Mouse (Mus musculus): Measurements from ENCODE around the gene Lrrc71. TPM values are rescaled to one million over a fixed set of nuclear protein-coding genes. Genes with fewer than 3 reads are reported as not detected.
A peak's percentile ranks its signal among the peaks of the same experiment; 100 is the strongest.

Lrrc71 gene
- 0.54 and 1.5 TPM in 2 replicates for total RNA-seq (2014; rRNA removed; ENCODE audit: low replicate concordance)
- polyA plus RNA-seq (2015; fragmentation: Nextera tagmentation; extraction: Ambion mirVana) = 0.12 and 0.38 TPM in 2 replicates

GRCm38 (mm10) chr3:87748431-87748830 lies at the start of gene Lrrc71:
Gene Lrrc71 (minus strand): TSS chr3:87748625.
- Histone ChIP-seq H3K36me3 (replicated peaks; ENCODE audit: control insufficient read depth, insufficient read depth, low read length) (0 out of 2 replicates have a peak, but pooled peaks cover 11% of the 10 kb centered on the region), H3K9me3 (replicated peaks; ENCODE audit: control insufficient read depth, low read length) (no peaks in the 10 kb centered on the region), H3K27ac (ENCODE audit: low read depth) (no peak within 1 kb of the TSS), H3K4me3 (ENCODE audit: low read depth, low read length) (no peak within 1 kb of the TSS), H3K4me1 (ENCODE audit: control insufficient read depth, insufficient read depth) (no peaks in the 10 kb centered on the region), H3K9ac (replicated peaks; ENCODE audit: low read depth, low read length) (no peak within 1 kb of the TSS), H3K4me2 (ENCODE audit: low read depth, low read length) (no peak within 1 kb of the TSS), H3K27me3 (ENCODE audit: control insufficient read depth, insufficient read depth, low read length) (peaks cover 5% of the 10 kb centered on the region; the same call in 1 of the 2 replicates)
- WGBS = 34% methylated on average over 13 of the region's 13 CpGs
- 0 out of 2 replicates have a peak, but pooled peaks have one; percentile 27 for ATAC-seq (ENCODE audit: insufficient read depth, low read depth)
- no peak for TF ChIP-seq EP300 (IDR thresholded peaks at IDR 0.05; ENCODE audit: low read depth)
- no peak for TF ChIP-seq CTCF (IDR thresholded peaks at IDR 0.05; ENCODE audit: low read depth)
- DNase-seq (ENCODE audit: low spot score) = no peak

GRCm38 (mm10) chr3:87796736-87797334 lies 48.4 kb upstream of the Lrrc71 start, which contains the start of gene Insrr:
Gene Insrr (plus strand): TSS chr3:87796951.
- Histone ChIP-seq H3K9me3 (replicated peaks; ENCODE audit: control insufficient read depth, low read length) (no peaks in the 10 kb centered on the region), H3K36me3 (replicated peaks; ENCODE audit: control insufficient read depth, insufficient read depth, low read length) (no peaks in the 10 kb centered on the region), H3K4me1 (ENCODE audit: control insufficient read depth, insufficient read depth) (no peaks in the 10 kb centered on the region; the same call in 1 of the 2 replicates), H3K4me2 (ENCODE audit: low read depth, low read length) (peak within 1 kb of the TSS; percentile 50), H3K27me3 (ENCODE audit: control insufficient read depth, insufficient read depth, low read length) (peaks cover 100% of the 10 kb centered on the region), H3K9ac (replicated peaks; ENCODE audit: low read depth, low read length) (no peak within 1 kb of the TSS), H3K27ac (ENCODE audit: low read depth) (no peak within 1 kb of the TSS), H3K4me3 (ENCODE audit: low read depth, low read length) (peak within 1 kb of the TSS; percentile 26)
- ATAC-seq (ENCODE audit: insufficient read depth, low read depth) (no peak; the same call in 1 of the 2 replicates), DNase-seq (ENCODE audit: low spot score) (no peak)
- WGBS = under 1% methylated on average over 27 of the region's 29 CpGs
- TF ChIP-seq CTCF (IDR thresholded peaks at IDR 0.05; ENCODE audit: low read depth) = no peak
- TF ChIP-seq EP300 (IDR thresholded peaks at IDR 0.05; ENCODE audit: low read depth) = no peak

GRCm38 (mm10) chr3:87795336-87796277 lies 47.2 kb upstream of the Lrrc71 start:
- Histone ChIP-seq H3K9me3 (replicated peaks; ENCODE audit: control insufficient read depth, low read length) (no peaks in the 10 kb centered on the region), H3K36me3 (replicated peaks; ENCODE audit: control insufficient read depth, insufficient read depth, low read length) (no peaks in the 10 kb centered on the region), H3K4me1 (ENCODE audit: control insufficient read depth, insufficient read depth) (no peaks in the 10 kb centered on the region; the same call in 1 of the 2 replicates), H3K9ac (replicated peaks; ENCODE audit: low read depth, low read length) (no peak overlapping the region), H3K27me3 (ENCODE audit: control insufficient read depth, insufficient read depth, low read length) (peaks cover 100% of the 10 kb centered on the region), H3K27ac (ENCODE audit: low read depth) (no peak overlapping the region), H3K4me2 (ENCODE audit: low read depth, low read length) (peak overlapping the region; percentile 34), H3K4me3 (ENCODE audit: low read depth, low read length) (peak overlapping the region; percentile 26)
- 16% methylated on average over 33 of the region's 33 CpGs for WGBS
- ATAC-seq (ENCODE audit: insufficient read depth, low read depth) (0 out of 2 replicates have a peak, but pooled peaks have one; percentile 18), DNase-seq (ENCODE audit: low spot score) (peak; percentile 65)
- TF ChIP-seq CTCF (IDR thresholded peaks at IDR 0.05; ENCODE audit: low read depth) = peak; percentile 72
- TF ChIP-seq EP300 (IDR thresholded peaks at IDR 0.05; ENCODE audit: low read depth) = no peak

GRCm38 (mm10) chr3:87794922-87795325 lies 46.5 kb upstream of the Lrrc71 start, which contains the start of gene Ntrk1:
Gene Ntrk1 (minus strand): TSS chr3:87795162.
- TF ChIP-seq EP300 (IDR thresholded peaks at IDR 0.05; ENCODE audit: low read depth) = no peak
- no peak for TF ChIP-seq CTCF (IDR thresholded peaks at IDR 0.05; ENCODE audit: low read depth)
- 1% methylated on average over 41 of the region's 47 CpGs for WGBS
- peak; percentile 40 for ATAC-seq (ENCODE audit: insufficient read depth, low read depth)

GRCm38 (mm10) chr3:87789768-87790167 lies 41.3 kb upstream of the Lrrc71 start:
- no peak for DNase-seq (ENCODE audit: low spot score)
- no peak for ATAC-seq (ENCODE audit: insufficient read depth, low read depth)
- no peaks in the 10 kb centered on the region for H3K36me3 ChIP-seq (replicated peaks; ENCODE audit: control insufficient read depth, insufficient read depth, low read length)
- peaks cover 61% of the 10 kb centered on the region for H3K27me3 ChIP-seq (ENCODE audit: control insufficient read depth, insufficient read depth, low read length)
- H3K27ac ChIP-seq (ENCODE audit: low read depth) = no peak overlapping the region
- no peaks in the 10 kb centered on the region for H3K9me3 ChIP-seq (replicated peaks; ENCODE audit: control insufficient read depth, low read length)
- 32% methylated on average over 5 of the region's 5 CpGs for WGBS
- TF ChIP-seq EP300 (IDR thresholded peaks at IDR 0.05; ENCODE audit: low read depth) = no peak
- no peak for TF ChIP-seq CTCF (IDR thresholded peaks at IDR 0.05; ENCODE audit: low read depth)
- no peak overlapping the region for H3K4me2 ChIP-seq (ENCODE audit: low read depth, low read length)
- peaks cover 8% of the 10 kb centered on the region; the same call in 1 of the 2 replicates for H3K4me1 ChIP-seq (ENCODE audit: control insufficient read depth, insufficient read depth)
- H3K4me3 ChIP-seq (ENCODE audit: low read depth, low read length) = no peak overlapping the region
- H3K9ac ChIP-seq (replicated peaks; ENCODE audit: low read depth, low read length) = no peak overlapping the region

More at GRCm38 (mm10) chr3:87794922-87795325, 46.5 kb upstream of the Lrrc71 start, which contains the start of gene Ntrk1:
- Histone ChIP-seq H3K27ac (ENCODE audit: low read depth) (no peak within 1 kb of the TSS), H3K4me1 (ENCODE audit: control insufficient read depth, insufficient read depth) (no peaks in the 10 kb centered on the region; the same call in 1 of the 2 replicates), H3K36me3 (replicated peaks; ENCODE audit: control insufficient read depth, insufficient read depth, low read length) (no peaks in the 10 kb centered on the region), H3K4me3 (ENCODE audit: low read depth, low read length) (peak within 1 kb of the TSS; percentile 26), H3K27me3 (ENCODE audit: control insufficient read depth, insufficient read depth, low read length) (peaks cover 98% of the 10 kb centered on the region), H3K9ac (replicated peaks; ENCODE audit: low read depth, low read length) (0 out of 2 replicates have a peak within 1 kb of the TSS, but pooled peaks have one; percentile 10), H3K9me3 (replicated peaks; ENCODE audit: control insufficient read depth, low read length) (no peaks in the 10 kb centered on the region), H3K4me2 (ENCODE audit: low read depth, low read length) (peak within 1 kb of the TSS; percentile 34)
- DNase-seq (ENCODE audit: low spot score) = no peak
